Mouse (Mus musculus): ENCODE results near the gene Dmrt2. TPM values are rescaled to one million over a fixed set of nuclear protein-coding genes. Genes with fewer than 3 reads are reported as not detected.

The Dmrt2 gene
- not detected in 4 replicates for total RNA-seq (2023; ENCODE audit: inconsistent age)

GRCm38 (mm10) chr19:25672101-25672950 is at the start of gene Dmrt2:
Gene Dmrt2 (plus strand): TSS chr19:25672411.

Other genes with a start within 250 kb of the Dmrt2 start
- gene Dmrt1, start 166.8 kb upstream of the Dmrt2 start, total RNA-seq (2023; ENCODE audit: inconsistent age): not detected in 4 replicates
- 0.78 to 1.7 TPM (median 1.2 TPM) in 4 replicates for gene Dmrt3, start 62.1 kb upstream of the Dmrt2 start, total RNA-seq (2023; ENCODE audit: inconsistent age)